Mouse (Mus musculus): Measurements from ENCODE around the gene Trim17. TPM values are rescaled to one million over a fixed set of nuclear protein-coding genes. Genes with fewer than 3 reads are reported as not detected.
A peak's percentile ranks its signal among the peaks of the same experiment; 100 is the strongest.
"Not testable (repeated sequence)": the region's sequence is repeated elsewhere in the genome, so short reads cannot be mapped to it uniquely, and the experiment has no call there.

Trim17 gene
- total RNA-seq, 2 experiments from 2014 or later, result 0.12 to 0.22 TPM

GRCm38 (mm10) chr11:58944136-58944535, 10.3 kb upstream of the Trim17 start:
- intact Hi-C loops (cut with DNase I), result no loop called here
- no peak for DNase-seq

GRCm38 (mm10) chr11:58947306-58947705, 7.2 kb upstream of the Trim17 start:
- intact Hi-C loops (cut with DNase I), result no loop called here
- DNase-seq, result no peak

GRCm38 (mm10) chr11:58947798-58948528, 6.5 kb upstream of the Trim17 start:
- DNase-seq, result peak in 1 of 2 experiments; percentile 18
- intact Hi-C loops (cut with DNase I), result no loop called here

GRCm38 (mm10) chr11:58948542-58949479, 5.7 kb upstream of the Trim17 start, which contains the start of gene Hist3h2ba:
Gene Hist3h2ba (plus strand): TSS chr11:58948920.
- peak; percentile 51 to 63 for DNase-seq
- intact Hi-C loops (cut with DNase I), result no loop called here

- DNase-seq, result no peak
- intact Hi-C loops (cut with DNase I), result no loop called here
Measured at GRCm38 (mm10) chr11:58949480-58950431, 4.7 kb upstream of the Trim17 start.

GRCm38 (mm10) chr11:58951210-58951609, 3.3 kb upstream of the Trim17 start:
- intact Hi-C loops (cut with DNase I), result no loop called here
- no peak for DNase-seq

GRCm38 (mm10) chr11:58953351-58954169, 925 bp upstream of the Trim17 start:
- intact Hi-C loops (cut with DNase I), result loop anchor here (2.0 kb wide), 1 partner anchor 15 kb away; the partner anchor contains the start of gene Rnf187

GRCm38 (mm10) chr11:58954170-58954419, 390 bp upstream of the Trim17 start:
- intact Hi-C loops (cut with DNase I); DNase-seq: not testable (repeated sequence)

More at GRCm38 (mm10) chr11:58953351-58954169, 925 bp upstream of the Trim17 start:
- no peak for DNase-seq

GRCm38 (mm10) chr11:58955143-58955867, 820 bp downstream of the Trim17 start:
- intact Hi-C loops (cut with DNase I), result no loop called here
- peak in 1 of 2 experiments; percentile 28 for DNase-seq

- no peak for DNase-seq
- intact Hi-C loops (cut with DNase I), result no loop called here
Measured at GRCm38 (mm10) chr11:58955868-58956257, 1.4 kb downstream of the Trim17 start.

- no peak for DNase-seq
- intact Hi-C loops (cut with DNase I), result no loop called here
Measured at GRCm38 (mm10) chr11:58957226-58957914, 2.9 kb downstream of the Trim17 start.

GRCm38 (mm10) chr11:58958536-58958935, 4.1 kb downstream of the Trim17 start:
- intact Hi-C loops (cut with DNase I), result no loop called here

GRCm38 (mm10) chr11:58959186-58959825, 4.8 kb downstream of the Trim17 start:
- DNase-seq, result no peak
- intact Hi-C loops (cut with DNase I), result no loop called here

More at GRCm38 (mm10) chr11:58958536-58958935, 4.1 kb downstream of the Trim17 start:
- no peak for DNase-seq

GRCm38 (mm10) chr11:58959921-58960465, 5.5 kb downstream of the Trim17 start:
- intact Hi-C loops (cut with DNase I), result loop anchor here (10.0 kb wide), 1 partner anchor 225 kb away; the partner anchor contains the start of gene Gjc2
- DNase-seq, result peak; percentile 85 to 86

- DNase-seq, result no peak
- intact Hi-C loops (cut with DNase I), result loop anchor here (10.0 kb wide), 1 partner anchor 223 kb away; the partner anchor contains the start of gene Gjc2
Measured at GRCm38 (mm10) chr11:58961364-58962177, 7.1 kb downstream of the Trim17 start.

- no peak for DNase-seq
- intact Hi-C loops (cut with DNase I), result loop anchor here (10.0 kb wide), 1 partner anchor 221 kb away; the partner anchor contains the start of gene Gjc2
Measured at GRCm38 (mm10) chr11:58963543-58963942, 9.1 kb downstream of the Trim17 start.
